Mouse (Mus musculus) MEL (cell line): ENCODE measurements around the gene Spats2.
"Not testable (repeated sequence)": the region's sequence is repeated elsewhere in the genome, so short reads cannot be mapped to it uniquely, and the experiment has no call there.

Experiments
- E2F4 ChIP-seq: IDR thresholded peaks from 2 replicates; pipeline ENCODE4 v1.6.1; 2011; ENCODE audit warnings: low read depth, low read length, improper control_type of control experiment, borderline replicate concordance
- EP300 ChIP-seq, 2 experiments: IDR thresholded peaks; 2 replicates each; pipeline ENCODE4 v1.6.1; 2011; ENCODE audit warnings: improper control_type of control experiment in 2 of 2, low read length in 2 of 2, low read depth in 1 of 2, mild to moderate bottlenecking in 1 of 2
- GABPA ChIP-seq: IDR thresholded peaks from 2 replicates; pipeline ENCODE4 v1.6.1; 2012; ENCODE audit warnings: low read depth, mild to moderate bottlenecking, inconsistent platforms, low read length, improper control_type of control experiment, moderate library complexity
- MAFK ChIP-seq: IDR thresholded peaks from 2 replicates; pipeline ENCODE4 v1.6.1; 2011; ENCODE audit warnings: low read depth, mild to moderate bottlenecking, low read length, improper control_type of control experiment, borderline replicate concordance
- MAZ ChIP-seq: IDR thresholded peaks from 2 replicates; pipeline ENCODE4 v1.6.1; 2012; ENCODE audit warnings: low read depth, mild to moderate bottlenecking, inconsistent platforms, low read length, improper control_type of control experiment
- NRF1 ChIP-seq: IDR thresholded peaks from 2 replicates; pipeline ENCODE4 v1.6.1; 2014; ENCODE audit warnings: low read depth, mild to moderate bottlenecking, inconsistent platforms, low read length, improper control_type of control experiment, moderate library complexity; ENCODE audit not compliant: poor library complexity, insufficient read depth, severe bottlenecking
- POLR2A ChIP-seq, 2 experiments: IDR thresholded peaks; 2 replicates each; pipeline ENCODE4 v1.6.1; 2011 to 2012; ENCODE audit warnings: low read length in 2 of 2, mild to moderate bottlenecking in 2 of 2, control low read depth in 1 of 2, improper control_type of control experiment in 1 of 2, low read depth in 1 of 2, moderate library complexity in 1 of 2; ENCODE audit not compliant: control insufficient read depth in 1 of 2, insufficient read depth in 1 of 2, poor library complexity in 1 of 2
- POLR2AphosphoS5 ChIP-seq: IDR thresholded peaks from 2 replicates; pipeline ENCODE4 v1.6.1; 2012; ENCODE audit warnings: low read depth, borderline replicate concordance, mild to moderate bottlenecking, inconsistent platforms, low read length, moderate library complexity, mixed read lengths
- SMC3 ChIP-seq: IDR thresholded peaks from 2 replicates; pipeline ENCODE4 v1.6.1; 2011; ENCODE audit warnings: low read depth, low read length, improper control_type of control experiment
- ZNF384 ChIP-seq: IDR thresholded peaks from 2 replicates; pipeline ENCODE4 v1.6.1; 2012; ENCODE audit warnings: low read depth, mild to moderate bottlenecking, inconsistent platforms, low read length, improper control_type of control experiment

DNA sequence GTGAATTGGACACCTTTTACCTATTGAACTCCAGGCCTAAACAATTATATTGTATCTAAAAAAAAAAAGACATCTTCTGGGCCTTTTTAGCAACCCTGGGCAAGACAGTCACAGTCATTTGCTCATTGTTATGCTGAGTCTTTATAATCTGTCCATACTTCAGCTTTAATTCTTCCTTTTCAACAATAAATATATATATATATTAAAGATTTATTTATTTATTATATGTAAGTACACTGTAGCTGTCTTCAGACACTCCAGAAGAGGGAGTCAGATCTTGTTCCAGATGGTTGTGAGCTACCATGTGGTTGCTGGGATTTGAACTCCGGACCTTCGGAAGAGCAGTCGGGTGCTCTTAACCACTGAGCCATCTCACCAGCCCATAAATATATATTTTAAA lies 49.7 kb upstream of the Spats2 start:
- TF ChIP-seq NRF1; POLR2A (IDR thresholded peaks at IDR 0.05; ENCODE audit: control insufficient read depth in 1 of 2, insufficient read depth in 1 of 2, low read depth in 1 of 2, low read length in 2 of 2, poor library complexity in 1 of 2); MAZ; MAFK; POLR2AphosphoS5; EP300 (IDR thresholded peaks at IDR 0.05; ENCODE audit: low read depth in 1 of 2, low read length in 2 of 2); SMC3; E2F4; GABPA; ZNF384: not testable (repeated sequence)
